Mouse (Mus musculus) neural tube, embryonic 15.5 days (tissue): ENCODE results near the gene Mdga1. TPM values are rescaled to one million over a fixed set of nuclear protein-coding genes. Genes with fewer than 3 reads are reported as not detected.
A peak's percentile ranks its signal among the peaks of the same experiment; 100 is the strongest.

ENCODE experiments used
- ATAC-seq: fragments of 200-750 bp; cut with Nextera tagmentation; 2 replicates; pipeline ENCODE4 v1.8.0; 2017; ENCODE audit warnings: mild to moderate bottlenecking, moderate TSS enrichment, moderate library complexity; ENCODE audit not compliant: low FRiP score
- H3K27ac ChIP-seq: fragments of 300-500 bp; sonication (generic); replicated peaks from 2 replicates; pipeline ENCODE4 v1.5.1; 2015; ENCODE audit warnings: mild to moderate bottlenecking, inconsistent platforms
- H3K27me3 ChIP-seq: fragments of 300-500 bp; sonication (generic); replicated peaks from 2 replicates; pipeline ENCODE4 v1.6.1; 2015; ENCODE audit warnings: inconsistent platforms
- H3K36me3 ChIP-seq: fragments of 300-500 bp; sonication (generic); 2 replicates; pipeline ENCODE4 v1.6.1; 2015; ENCODE audit warnings: inconsistent platforms
- H3K4me1 ChIP-seq: fragments of 300-500 bp; sonication (generic); 2 replicates; pipeline ENCODE4 v1.6.1; 2015; ENCODE audit warnings: inconsistent platforms
- H3K4me2 ChIP-seq: fragments of 300-500 bp; sonication (generic); 2 replicates; pipeline ENCODE4 v1.6.1; 2015; ENCODE audit warnings: inconsistent platforms, mild to moderate bottlenecking, moderate library complexity
- H3K4me3 ChIP-seq: fragments of 300-500 bp; sonication (generic); replicated peaks from 2 replicates; pipeline ENCODE4 v1.5.1; 2015; ENCODE audit warnings: mild to moderate bottlenecking, inconsistent platforms
- H3K9ac ChIP-seq: fragments of 300-500 bp; sonication (generic); replicated peaks from 2 replicates; pipeline ENCODE4 v1.6.1; 2015; ENCODE audit warnings: mild to moderate bottlenecking, inconsistent platforms
- H3K9me3 ChIP-seq: fragments of 300-500 bp; sonication (generic); replicated peaks from 2 replicates; pipeline ENCODE4 v1.6.1; 2016; ENCODE audit warnings: inconsistent platforms
- WGBS: fragments of 180-500 bp; shearing (Covaris S2); methylation state at CpG from one replicate; pipeline ENCODE4 v1.1.7; 2015; ENCODE audit warnings: mixed read lengths; 5-methylcytosine and 5-hydroxymethylcytosine counted together
- polyA plus RNA-seq: library from polyadenylated mRNA; unstranded; fragments of >200 nt; fragmentation: Nextera tagmentation; extraction: Ambion mirVana; gene quantifications from 2 replicates; pipeline ENCODE4 v1.2.1, GENCODE M21; 2015

Mdga1 gene
- polyA plus RNA-seq, 1 experiment from 2014 or later: 10.9 TPM

DNA sequence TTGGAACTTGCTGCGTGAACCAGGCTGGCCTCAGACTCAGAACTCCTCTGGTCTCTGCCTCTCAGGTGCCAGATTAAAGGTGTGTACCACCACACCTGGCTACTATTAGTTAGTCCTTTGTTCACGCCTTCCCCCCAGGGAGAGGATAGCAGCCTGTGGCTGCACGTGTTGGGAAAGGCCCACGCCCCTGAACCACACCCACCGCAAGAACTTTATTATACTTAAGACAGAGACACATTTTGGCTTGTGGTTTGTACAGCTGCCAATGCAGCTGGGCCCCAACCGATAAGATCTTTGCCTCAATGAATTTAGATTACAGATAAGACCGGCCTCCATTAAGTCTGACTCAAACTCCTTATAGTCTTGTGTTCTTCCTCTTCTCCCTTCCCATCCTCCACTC is 10.0 kb upstream of the Mdga1 start:
- 87% methylated on average over 7 of the region's 7 CpGs for WGBS
- no peak for ATAC-seq
- Histone ChIP-seq H3K4me2 (no peak overlapping the region), H3K27me3 (no peaks in the 10 kb centered on the region), H3K4me1 (peaks cover 6% of the 10 kb centered on the region; the same call in 1 of the 2 replicates), H3K9ac (no peak overlapping the region), H3K9me3 (no peaks in the 10 kb centered on the region), H3K27ac (no peak overlapping the region), H3K4me3 (no peak overlapping the region), H3K36me3 (no peaks in the 10 kb centered on the region)

DNA sequence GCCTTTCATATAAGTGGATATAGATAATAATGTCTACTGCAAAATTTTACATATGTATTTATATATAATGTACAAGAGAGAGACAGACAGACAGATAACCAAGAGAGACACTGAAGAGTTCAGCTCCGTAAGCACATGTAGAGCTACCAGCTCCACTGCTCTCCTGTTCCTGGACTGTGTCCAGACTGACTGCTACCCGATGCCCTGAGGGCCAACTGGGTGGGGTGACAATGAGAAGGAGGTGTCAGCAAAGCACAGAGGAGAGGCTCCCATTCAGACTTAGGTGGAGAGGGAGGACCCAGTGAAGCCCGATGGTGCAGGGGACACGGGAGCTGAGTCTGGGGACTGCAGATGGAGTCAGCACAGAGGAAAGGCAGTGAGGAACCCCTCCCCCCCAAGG is 9.1 kb upstream of the Mdga1 start:
- Histone ChIP-seq H3K4me3 (no peak overlapping the region), H3K36me3 (no peaks in the 10 kb centered on the region), H3K4me1 (peaks cover 6% of the 10 kb centered on the region; the same call in 1 of the 2 replicates), H3K4me2 (no peak overlapping the region), H3K9ac (no peak overlapping the region), H3K27me3 (no peaks in the 10 kb centered on the region), H3K27ac (no peak overlapping the region), H3K9me3 (no peaks in the 10 kb centered on the region)
- 54% methylated on average over 4 of the region's 4 CpGs for WGBS
- ATAC-seq: no peak

DNA sequence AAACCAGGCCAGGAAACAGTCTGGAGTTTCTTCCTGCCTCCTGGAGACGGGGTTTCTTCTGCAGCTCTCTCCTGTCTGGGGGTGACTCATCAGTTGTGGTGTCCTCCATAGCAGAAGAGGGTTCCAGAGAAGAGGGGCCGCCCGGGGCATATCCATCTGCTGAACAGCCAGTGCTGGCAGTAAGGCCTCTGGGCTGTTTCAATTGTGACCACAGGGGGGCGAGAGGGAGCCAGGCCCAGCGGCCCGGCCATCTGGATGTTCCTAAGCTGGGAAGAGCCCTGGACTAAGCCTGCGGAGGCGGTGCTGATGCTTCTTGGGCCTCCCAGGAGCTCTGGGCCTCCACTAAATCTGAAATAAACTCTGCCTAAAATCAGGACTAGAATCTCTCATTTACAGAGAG is 5.8 kb upstream of the Mdga1 start:
- Histone ChIP-seq H3K36me3 (no peaks in the 10 kb centered on the region), H3K4me2 (no peak overlapping the region), H3K9me3 (no peaks in the 10 kb centered on the region), H3K4me1 (peaks cover 6% of the 10 kb centered on the region; the same call in 1 of the 2 replicates), H3K9ac (no peak overlapping the region), H3K27ac (no peak overlapping the region), H3K4me3 (no peak overlapping the region), H3K27me3 (no peaks in the 10 kb centered on the region)
- 9% methylated on average over 8 of the region's 8 CpGs for WGBS
- no peak for ATAC-seq

DNA sequence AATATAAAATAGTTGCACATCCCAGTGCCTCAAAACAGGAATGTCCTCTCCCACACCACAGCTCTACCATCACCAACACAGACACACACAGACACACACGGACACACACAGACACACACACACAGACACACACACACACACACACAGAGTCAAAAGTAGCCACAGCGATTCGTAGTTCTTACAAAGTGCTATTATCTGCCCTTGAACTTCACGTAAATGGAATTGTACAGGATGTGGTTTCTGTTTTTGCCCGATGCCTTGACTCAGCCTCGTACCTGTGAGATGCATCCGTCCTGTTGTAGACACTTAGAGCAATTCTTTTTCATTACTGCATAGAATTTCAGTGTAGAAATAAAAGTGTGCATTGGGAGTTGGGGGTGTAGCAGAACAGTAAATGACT is 3.3 kb upstream of the Mdga1 start:
- no peaks in the 10 kb centered on the region for H3K36me3 ChIP-seq
- ATAC-seq: no peak
- 92% methylated on average over 7 of the region's 7 CpGs for WGBS

DNA sequence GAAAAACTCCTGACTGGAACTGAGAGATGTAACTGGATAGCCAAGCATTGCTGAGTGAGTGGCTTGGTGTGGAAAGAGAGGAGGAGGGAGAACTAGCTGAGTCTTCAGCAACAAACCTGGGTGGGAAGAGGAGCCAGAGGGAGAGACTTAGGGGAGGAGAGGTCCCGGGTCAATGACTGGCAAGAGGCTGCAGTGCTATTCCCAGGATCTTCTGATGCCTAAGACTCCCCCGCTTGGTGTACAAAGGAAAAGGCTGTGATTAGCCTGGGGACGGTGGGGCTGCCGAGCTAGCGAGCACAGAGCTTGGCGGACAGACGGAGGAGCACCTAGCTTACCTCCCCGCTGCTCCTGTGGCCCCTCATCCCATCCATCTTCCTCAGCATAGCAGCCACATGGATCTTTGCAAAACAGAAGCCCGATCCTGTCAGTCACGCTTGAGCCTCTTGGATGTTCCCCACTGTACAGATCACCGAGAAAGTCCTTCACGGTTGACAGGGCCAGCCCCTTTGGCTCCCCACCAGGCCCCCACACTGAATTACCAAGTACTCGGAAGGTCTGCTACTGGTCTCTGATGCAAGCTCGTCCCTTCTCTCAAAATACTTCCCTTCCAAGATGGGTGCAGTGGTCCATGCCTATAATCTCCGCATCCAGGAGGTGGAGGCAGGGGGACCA is 2.0 kb upstream of the Mdga1 start:
- no peaks in the 10 kb centered on the region for H3K9me3 ChIP-seq
- H3K9ac ChIP-seq: no peak overlapping the region
- no peaks in the 10 kb centered on the region for H3K36me3 ChIP-seq
- no peak overlapping the region for H3K4me3 ChIP-seq
- H3K27me3 ChIP-seq: no peaks in the 10 kb centered on the region
- ATAC-seq: no peak
- 48% methylated on average over 15 of the region's 15 CpGs for WGBS
- H3K27ac ChIP-seq: no peak overlapping the region
- H3K4me2 ChIP-seq: no peak overlapping the region
- peaks cover 14% of the 10 kb centered on the region; the same call in 1 of the 2 replicates for H3K4me1 ChIP-seq

More for the DNA sequence above, 3.3 kb upstream of the Mdga1 start:
- Histone ChIP-seq H3K27ac (no peak overlapping the region), H3K9me3 (no peaks in the 10 kb centered on the region), H3K4me3 (no peak overlapping the region), H3K4me2 (no peak overlapping the region), H3K9ac (no peak overlapping the region), H3K27me3 (no peaks in the 10 kb centered on the region), H3K4me1 (peaks cover 14% of the 10 kb centered on the region; the same call in 1 of the 2 replicates)

DNA sequence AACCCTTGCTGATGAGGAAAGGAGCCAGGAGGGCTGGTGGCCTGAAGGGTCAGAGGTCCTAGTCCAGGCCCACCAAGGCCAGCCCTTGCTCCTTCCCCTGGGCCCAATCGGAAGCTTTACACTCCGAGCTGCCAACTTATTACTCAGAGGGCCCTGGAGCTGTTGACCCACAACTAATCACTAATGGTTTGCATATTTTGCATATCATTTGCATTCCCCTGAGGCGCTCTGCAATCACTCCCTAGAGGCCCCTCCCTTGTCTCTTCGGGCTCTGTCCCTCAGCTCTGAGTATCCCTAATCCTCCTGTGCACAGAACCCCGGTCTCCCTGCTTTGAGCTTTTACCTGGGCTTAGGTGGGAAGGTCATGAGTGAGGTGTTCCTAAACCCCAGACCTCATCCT is 4.4 kb downstream of the Mdga1 start:
- Histone ChIP-seq H3K36me3 (no peaks in the 10 kb centered on the region), H3K4me3 (no peak overlapping the region), H3K9ac (no peak overlapping the region), H3K27ac (no peak overlapping the region), H3K4me2 (no peak overlapping the region), H3K9me3 (no peaks in the 10 kb centered on the region), H3K27me3 (peaks cover 5% of the 10 kb centered on the region; the same call in 1 of the 2 replicates), H3K4me1 (peaks cover 38% of the 10 kb centered on the region)
- WGBS: 7% methylated on average over 5 of the region's 5 CpGs
- ATAC-seq: no peak

DNA sequence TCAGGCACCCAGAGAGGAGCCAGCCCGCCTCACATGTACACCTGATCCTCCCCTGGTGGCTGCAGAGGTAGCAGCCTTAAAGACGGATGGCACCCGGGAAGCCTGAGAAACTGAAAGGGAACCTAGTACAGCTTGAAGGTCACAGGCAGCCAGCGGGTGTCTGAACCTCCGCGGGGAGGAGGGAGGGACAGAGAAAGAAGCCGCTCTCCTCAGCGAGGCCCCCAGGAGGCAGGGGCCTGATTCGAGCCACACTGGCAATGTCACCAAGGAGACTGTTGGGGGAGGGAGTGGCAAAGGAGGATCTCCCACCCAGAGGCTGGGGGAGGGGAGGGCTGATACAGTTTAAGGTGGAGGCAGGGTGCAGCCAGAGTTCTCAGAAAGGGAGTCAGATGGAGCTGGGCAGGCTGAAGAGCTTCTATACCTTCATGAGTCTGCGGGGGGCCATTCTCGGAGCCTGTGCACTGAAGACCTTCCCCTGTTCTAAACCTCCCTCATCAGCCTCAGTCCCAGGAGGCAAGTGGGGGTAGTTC is 6.1 kb downstream of the Mdga1 start:
- no peaks in the 10 kb centered on the region for H3K36me3 ChIP-seq
- H3K4me2 ChIP-seq: peak overlapping the region; percentile 36
- peak; percentile 38; the same call in 1 of the 2 replicates for ATAC-seq
- H3K9ac ChIP-seq: 0 out of 2 replicates have a peak overlapping the region, but pooled peaks have one; percentile 17
- 6% methylated on average over 11 of the region's 11 CpGs for WGBS
- H3K4me1 ChIP-seq: peaks cover 30% of the 10 kb centered on the region
- no peak overlapping the region for H3K4me3 ChIP-seq
- H3K27ac ChIP-seq: no peak overlapping the region
- H3K27me3 ChIP-seq: peaks cover 5% of the 10 kb centered on the region; the same call in 1 of the 2 replicates
- no peaks in the 10 kb centered on the region for H3K9me3 ChIP-seq

DNA sequence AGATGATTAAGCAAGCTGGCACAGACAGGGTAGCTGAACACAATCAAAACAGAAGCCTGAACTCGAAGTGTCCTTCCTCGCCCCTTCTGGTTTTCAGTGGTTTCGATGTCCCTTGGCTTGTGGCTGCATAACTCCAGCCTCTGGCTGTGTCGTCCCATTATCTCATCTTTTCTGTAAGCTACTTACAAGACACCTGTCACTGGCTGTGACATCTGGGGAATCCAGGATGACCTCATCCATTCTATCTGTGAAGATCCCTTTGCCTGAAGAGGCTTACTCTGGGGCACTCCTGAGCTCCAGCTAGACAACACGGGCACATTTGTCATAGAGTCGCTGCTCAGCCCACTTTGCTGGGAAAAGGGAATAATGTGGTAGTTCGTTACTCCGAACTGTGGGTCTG is 14.0 kb downstream of the Mdga1 start:
- H3K4me1 ChIP-seq: peaks cover 4% of the 10 kb centered on the region; the same call in 1 of the 2 replicates
- no peak overlapping the region for H3K4me3 ChIP-seq
- no peak for ATAC-seq
- no peaks in the 10 kb centered on the region for H3K27me3 ChIP-seq
- no peaks in the 10 kb centered on the region for H3K36me3 ChIP-seq
- WGBS: 76% methylated on average over 8 of the region's 8 CpGs
- H3K9ac ChIP-seq: no peak overlapping the region
- no peak overlapping the region for H3K4me2 ChIP-seq
- H3K27ac ChIP-seq: no peak overlapping the region
- H3K9me3 ChIP-seq: no peaks in the 10 kb centered on the region

DNA sequence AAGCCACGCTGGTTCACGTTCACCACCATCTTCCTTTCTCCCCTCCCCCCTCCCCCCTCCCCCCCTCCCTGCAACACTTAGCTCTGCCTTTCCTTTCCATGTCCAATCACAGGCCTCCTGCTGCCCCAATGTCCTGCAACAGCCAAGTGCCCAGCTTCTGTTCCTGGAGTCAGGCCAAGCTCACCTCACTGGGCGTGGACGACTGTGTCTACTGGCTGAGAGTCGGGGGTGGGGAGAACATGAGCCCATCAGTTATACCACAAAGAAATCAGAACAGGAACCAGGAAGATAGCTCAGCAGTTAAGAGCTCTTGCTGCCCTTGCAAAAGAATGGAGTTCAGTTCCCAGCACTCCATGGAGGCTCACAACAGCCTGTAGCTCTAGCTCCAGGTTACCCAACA is 15.6 kb downstream of the Mdga1 start:
- no peak overlapping the region for H3K4me2 ChIP-seq
- no peaks in the 10 kb centered on the region for H3K9me3 ChIP-seq
- WGBS: 73% methylated on average over 5 of the region's 5 CpGs
- no peak for ATAC-seq
- no peaks in the 10 kb centered on the region for H3K36me3 ChIP-seq
- peaks cover 4% of the 10 kb centered on the region; the same call in 1 of the 2 replicates for H3K4me1 ChIP-seq
- no peaks in the 10 kb centered on the region for H3K27me3 ChIP-seq
- H3K4me3 ChIP-seq: no peak overlapping the region
- no peak overlapping the region for H3K9ac ChIP-seq
- no peak overlapping the region for H3K27ac ChIP-seq

DNA sequence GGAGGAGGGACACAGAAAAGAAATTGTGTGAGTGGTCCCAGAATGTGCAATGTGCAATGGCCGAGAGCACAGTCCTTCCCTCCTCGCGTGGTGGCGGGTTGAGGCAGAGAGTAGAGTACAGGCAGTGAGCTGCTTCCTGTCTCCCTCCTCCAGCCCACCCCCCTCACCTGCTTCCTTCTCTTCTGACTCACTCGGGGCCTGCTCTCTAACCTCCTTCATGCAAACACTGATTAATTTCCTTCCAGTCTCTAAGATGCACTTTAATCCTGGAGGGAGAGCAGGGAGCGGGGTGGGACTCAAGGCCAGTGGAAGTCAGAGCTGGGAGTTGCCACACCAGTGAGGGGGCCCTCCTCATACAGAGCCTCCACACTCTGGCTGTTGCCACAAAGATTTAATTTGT is 18.8 kb downstream of the Mdga1 start:
- no peaks in the 10 kb centered on the region for H3K36me3 ChIP-seq
- no peaks in the 10 kb centered on the region for H3K9me3 ChIP-seq
- H3K27ac ChIP-seq: no peak overlapping the region
- 39% methylated on average over 6 of the region's 6 CpGs for WGBS
- H3K9ac ChIP-seq: no peak overlapping the region
- H3K27me3 ChIP-seq: no peaks in the 10 kb centered on the region
- H3K4me2 ChIP-seq: no peak overlapping the region
- ATAC-seq: no peak
- peaks cover 8% of the 10 kb centered on the region; the same call in 1 of the 2 replicates for H3K4me1 ChIP-seq
- no peak overlapping the region for H3K4me3 ChIP-seq

DNA sequence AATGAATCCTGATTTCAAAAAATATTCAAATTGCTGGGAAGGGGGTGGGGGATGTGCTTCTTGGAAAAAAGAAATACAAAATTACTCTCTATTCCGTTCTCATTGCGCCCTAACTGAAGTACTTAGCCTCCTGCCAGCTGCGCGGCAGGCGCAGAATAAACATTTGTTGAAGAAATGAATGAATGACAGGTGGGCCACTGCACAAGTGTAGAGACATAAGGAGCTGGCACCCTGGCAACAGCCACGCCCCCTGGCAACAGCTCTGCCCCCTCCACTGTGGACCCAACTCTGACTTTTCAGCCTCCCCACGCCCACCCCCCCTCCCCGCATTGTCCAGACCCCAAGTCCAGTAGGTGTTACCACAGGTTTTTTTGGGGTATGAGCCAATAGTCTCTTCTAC is 19.3 kb downstream of the Mdga1 start:
- H3K4me2 ChIP-seq: no peak overlapping the region
- peaks cover 8% of the 10 kb centered on the region; the same call in 1 of the 2 replicates for H3K4me1 ChIP-seq
- no peaks in the 10 kb centered on the region for H3K9me3 ChIP-seq
- no peaks in the 10 kb centered on the region for H3K36me3 ChIP-seq
- ATAC-seq: no peak
- WGBS: 71% methylated on average over 8 of the region's 8 CpGs
- H3K4me3 ChIP-seq: no peak overlapping the region
- H3K9ac ChIP-seq: no peak overlapping the region
- H3K27me3 ChIP-seq: no peaks in the 10 kb centered on the region
- H3K27ac ChIP-seq: no peak overlapping the region

DNA sequence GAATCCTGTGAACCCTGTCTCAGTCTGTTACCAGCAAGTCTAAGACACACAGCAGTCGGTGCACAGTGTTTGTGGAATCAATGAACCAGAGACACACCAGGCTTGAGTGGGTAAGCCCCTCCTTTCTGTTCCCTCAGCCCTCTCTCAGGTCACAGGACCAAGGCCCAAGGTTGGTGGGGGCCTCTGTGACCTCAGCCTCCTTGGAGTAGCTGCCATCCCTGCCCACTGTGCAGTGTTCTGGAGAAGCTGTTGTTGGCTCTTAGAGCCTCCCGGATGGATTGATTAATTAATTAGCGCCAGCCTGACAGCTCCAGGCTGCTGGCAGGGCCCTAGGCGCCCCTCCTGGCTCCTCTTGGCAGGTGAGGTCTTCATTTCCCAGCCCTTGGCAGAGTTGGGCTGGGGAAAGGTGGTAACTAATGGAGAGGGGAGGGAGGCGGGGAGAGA is 22.6 kb downstream of the Mdga1 start:
- WGBS: 45% methylated on average over 5 of the region's 5 CpGs
- no peak for ATAC-seq
- Histone ChIP-seq H3K36me3 (no peaks in the 10 kb centered on the region), H3K4me2 (no peak overlapping the region), H3K4me3 (no peak overlapping the region), H3K27me3 (no peaks in the 10 kb centered on the region), H3K9ac (no peak overlapping the region), H3K4me1 (peaks cover 8% of the 10 kb centered on the region; the same call in 1 of the 2 replicates), H3K27ac (no peak overlapping the region), H3K9me3 (no peaks in the 10 kb centered on the region)
